Mouse (Mus musculus) lung, postnatal 0 days (tissue): ENCODE results near the gene Ryr3. TPM values are rescaled to one million over a fixed set of nuclear protein-coding genes. Genes with fewer than 3 reads are reported as not detected.

ENCODE experiments used
- ATAC-seq: fragments of 200-750 bp; cut with Nextera tagmentation; 2 replicates; pipeline ENCODE4 v1.8.0; 2017; ENCODE audit warnings: moderate library complexity
- DNase-seq: peaks from one replicate; pipeline ENCODE4 v3.0.0-alpha.2; 2016; ENCODE audit warnings: low spot score
- H3K27ac ChIP-seq: fragments of 300-500 bp; sonication (generic); 2 replicates; pipeline ENCODE4 v1.5.1; 2014; ENCODE audit warnings: antibody characterized with exemption, mild to moderate bottlenecking, low read length, mixed read lengths
- H3K27me3 ChIP-seq: fragments of 300-500 bp; sonication (generic); replicated peaks from 2 replicates; pipeline ENCODE4 v1.6.1; 2014; ENCODE audit warnings: low read length, mixed read lengths; ENCODE audit not compliant: insufficient read depth
- H3K36me3 ChIP-seq: fragments of 300-500 bp; sonication (generic); 2 replicates; pipeline ENCODE4 v1.6.1; 2014; ENCODE audit warnings: low read length, mixed read lengths; ENCODE audit not compliant: insufficient read depth
- H3K4me1 ChIP-seq: fragments of 300-500 bp; sonication (generic); 2 replicates; pipeline ENCODE4 v1.6.1; 2014; ENCODE audit warnings: antibody characterized with exemption, low read depth, low read length, mixed read lengths; ENCODE audit not compliant: insufficient read depth
- H3K4me2 ChIP-seq: fragments of 300-500 bp; sonication (generic); replicated peaks from 2 replicates; pipeline ENCODE4 v1.6.1; 2014; ENCODE audit warnings: low read depth, mild to moderate bottlenecking, low read length, moderate library complexity, mixed read lengths
- H3K4me3 ChIP-seq: fragments of 300-500 bp; sonication (generic); 2 replicates; pipeline ENCODE4 v1.5.1; 2014; ENCODE audit warnings: low read depth, low read length
- H3K9ac ChIP-seq: fragments of 300-500 bp; sonication (generic); replicated peaks from 2 replicates; pipeline ENCODE4 v1.6.1; 2014; ENCODE audit warnings: low read depth, mild to moderate bottlenecking
- H3K9me3 ChIP-seq: fragments of 300-500 bp; sonication (generic); 2 replicates; pipeline ENCODE4 v1.6.1; 2016; ENCODE audit warnings: low read length, mixed read lengths
- CTCF ChIP-seq: IDR thresholded peaks from 2 replicates; pipeline ENCODE4 v1.5.1; 2016; ENCODE audit warnings: antibody characterized with exemption, mild to moderate bottlenecking
- EP300 ChIP-seq: IDR thresholded peaks from 2 replicates; pipeline ENCODE4 v1.6.1; 2016; ENCODE audit warnings: antibody characterized with exemption, mild to moderate bottlenecking, control low read depth
- WGBS: fragments of 180-500 bp; shearing (Covaris S2); extraction: QIAGEN DNeasy Blood & Tissue Kit; methylation state at CpG from one replicate; pipeline ENCODE4 v1.1.7; 2014; 5-methylcytosine and 5-hydroxymethylcytosine counted together
- polyA plus RNA-seq: library from polyadenylated mRNA; unstranded; fragments of >200 nt; fragmentation: Nextera tagmentation; extraction: Ambion mirVana; gene quantifications from 2 replicates; pipeline ENCODE4 v1.2.1, GENCODE M21; 2015

Ryr3 gene
- polyA plus RNA-seq, 1 experiment from 2014 or later = 0.57 TPM

DNA sequence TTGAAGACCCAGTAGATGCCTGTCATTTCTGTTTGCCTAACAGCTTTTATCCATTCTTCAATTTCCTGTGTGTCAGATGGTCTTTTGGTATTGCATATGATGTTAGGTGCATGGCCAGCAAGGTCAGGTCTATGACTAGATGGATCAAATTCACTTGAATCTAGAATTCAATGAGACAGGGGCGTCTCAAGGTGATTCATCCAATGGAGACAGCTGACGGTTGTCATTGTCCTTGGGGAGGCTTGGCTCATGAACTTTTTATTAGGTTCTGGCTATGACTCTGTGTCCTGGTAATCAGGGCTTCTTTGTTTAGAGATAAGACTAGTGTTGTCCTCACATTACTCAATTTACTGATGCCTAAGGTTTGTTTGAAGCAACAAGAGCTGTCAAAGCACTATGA is 454.9 kb downstream of the Ryr3 start:
- TF ChIP-seq CTCF = no peak
- no peak for TF ChIP-seq EP300
- no peaks in the 10 kb centered on the region for H3K36me3 ChIP-seq
- H3K27ac ChIP-seq = no peak overlapping the region
- H3K4me3 ChIP-seq = no peak overlapping the region
- no peak for ATAC-seq
- H3K4me1 ChIP-seq = no peaks in the 10 kb centered on the region
- H3K9ac ChIP-seq = no peak overlapping the region
- H3K27me3 ChIP-seq = no peaks in the 10 kb centered on the region
- DNase-seq = no peak
- 58% methylated on average over 2 of the region's 2 CpGs for WGBS
- no peaks in the 10 kb centered on the region for H3K9me3 ChIP-seq
- H3K4me2 ChIP-seq = no peak overlapping the region

- Histone ChIP-seq H3K4me3 (no peak overlapping the region), H3K9ac (no peak overlapping the region), H3K4me1 (no peaks in the 10 kb centered on the region), H3K27me3 (no peaks in the 10 kb centered on the region), H3K4me2 (no peak overlapping the region), H3K27ac (no peak overlapping the region), H3K9me3 (no peaks in the 10 kb centered on the region), H3K36me3 (no peaks in the 10 kb centered on the region)
- WGBS = 61% methylated on average over 6 of the region's 6 CpGs
- TF ChIP-seq EP300 (no peak), CTCF (no peak)
- ATAC-seq (no peak), DNase-seq (no peak)
These were observed 455.5 kb downstream of the Ryr3 start for GRCm38 (mm10) chr2:112761196-112761913.

DNA sequence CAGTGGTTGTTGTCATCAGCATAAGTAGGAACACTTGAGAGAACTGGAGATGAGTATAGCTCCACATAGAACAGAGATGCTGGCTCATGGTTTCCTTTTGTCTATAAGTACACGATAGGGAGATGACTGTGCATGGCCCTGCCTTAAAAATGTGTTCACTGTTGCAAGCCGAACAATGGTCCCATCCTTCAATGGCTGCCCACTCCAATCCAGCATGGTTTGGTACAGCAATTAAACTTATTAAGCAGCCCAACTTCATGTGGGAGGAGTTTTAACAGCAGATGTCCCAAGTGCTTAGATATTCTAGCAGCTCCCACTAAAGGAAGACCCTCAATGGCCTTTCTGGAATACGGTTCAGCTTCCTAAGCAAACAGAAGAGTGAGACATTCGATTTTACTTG is 456.2 kb downstream of the Ryr3 start:
- no peak overlapping the region for H3K27ac ChIP-seq
- no peak overlapping the region for H3K4me3 ChIP-seq
- no peak overlapping the region for H3K9ac ChIP-seq

GRCm38 (mm10) chr2:112759678-112760077 is 457.2 kb downstream of the Ryr3 start:
- Histone ChIP-seq H3K9me3 (no peaks in the 10 kb centered on the region), H3K4me1 (no peaks in the 10 kb centered on the region), H3K4me2 (no peak overlapping the region), H3K4me3 (no peak overlapping the region), H3K36me3 (no peaks in the 10 kb centered on the region), H3K27me3 (no peaks in the 10 kb centered on the region), H3K27ac (no peak overlapping the region), H3K9ac (no peak overlapping the region)
- DNase-seq (no peak), ATAC-seq (no peak)
- TF ChIP-seq CTCF (peak; percentile 41), EP300 (no peak)
- WGBS = 69% methylated on average over 5 of the region's 5 CpGs

More for the DNA sequence above, 456.2 kb downstream of the Ryr3 start:
- no peaks in the 10 kb centered on the region for H3K27me3 ChIP-seq
- no peaks in the 10 kb centered on the region for H3K36me3 ChIP-seq
- DNase-seq (no peak), ATAC-seq (no peak)
- TF ChIP-seq CTCF (no peak), EP300 (no peak)
- H3K4me1 ChIP-seq = no peaks in the 10 kb centered on the region
- no peaks in the 10 kb centered on the region for H3K9me3 ChIP-seq
- H3K4me2 ChIP-seq = no peak overlapping the region
- 46% methylated on average over 4 of the region's 4 CpGs for WGBS

DNA sequence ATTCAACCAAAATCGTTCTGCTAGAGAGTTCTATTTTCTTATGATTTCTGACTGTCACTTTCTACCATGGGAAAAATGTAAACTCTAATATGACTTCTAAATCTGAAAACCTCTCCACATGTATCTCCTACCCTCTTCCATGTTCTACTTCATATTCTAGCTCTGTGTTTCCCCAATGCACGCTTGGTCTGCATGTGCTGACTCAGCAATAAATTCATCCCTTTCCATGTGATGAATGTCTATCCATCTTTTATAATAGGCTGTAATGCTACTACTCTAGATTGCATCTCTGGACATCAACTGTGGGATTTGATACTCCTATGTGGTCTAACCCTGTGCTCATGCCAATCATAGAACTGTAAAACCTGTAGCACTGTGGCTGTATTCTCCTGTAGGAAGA is 458.2 kb downstream of the Ryr3 start:
- 81% methylated on average over 2 of the region's 2 CpGs for WGBS
- TF ChIP-seq CTCF (no peak), EP300 (no peak)
- no peaks in the 10 kb centered on the region for H3K36me3 ChIP-seq
- no peaks in the 10 kb centered on the region for H3K9me3 ChIP-seq
- H3K27ac ChIP-seq = no peak overlapping the region
- no peak overlapping the region for H3K9ac ChIP-seq
- no peaks in the 10 kb centered on the region for H3K4me1 ChIP-seq
- H3K4me3 ChIP-seq = no peak overlapping the region
- H3K27me3 ChIP-seq = no peaks in the 10 kb centered on the region
- no peak overlapping the region for H3K4me2 ChIP-seq
- no peak for ATAC-seq
- no peak for DNase-seq

- Histone ChIP-seq H3K27me3 (no peaks in the 10 kb centered on the region), H3K9ac (no peak overlapping the region), H3K27ac (no peak overlapping the region), H3K4me2 (no peak overlapping the region), H3K36me3 (no peaks in the 10 kb centered on the region), H3K9me3 (no peaks in the 10 kb centered on the region), H3K4me1 (no peaks in the 10 kb centered on the region), H3K4me3 (no peak overlapping the region)
- ATAC-seq (no peak), DNase-seq (no peak)
- TF ChIP-seq EP300 (no peak), CTCF (no peak)
- WGBS = 69% methylated on average over 4 of the region's 4 CpGs
These were observed 463.6 kb downstream of the Ryr3 start for GRCm38 (mm10) chr2:112753316-112753715.

- no peak overlapping the region for H3K4me3 ChIP-seq
- no peaks in the 10 kb centered on the region for H3K4me1 ChIP-seq
- no peaks in the 10 kb centered on the region for H3K27me3 ChIP-seq
- H3K36me3 ChIP-seq = no peaks in the 10 kb centered on the region
- H3K4me2 ChIP-seq = no peak overlapping the region
- 77% methylated on average over 5 of the region's 5 CpGs for WGBS
- no peak overlapping the region for H3K27ac ChIP-seq
- no peak for DNase-seq
- ATAC-seq = no peak
- no peaks in the 10 kb centered on the region for H3K9me3 ChIP-seq
- TF ChIP-seq EP300 = no peak
- H3K9ac ChIP-seq = no peak overlapping the region
These were observed 465.5 kb downstream of the Ryr3 start for GRCm38 (mm10) chr2:112751416-112751815.
